Mouse (Mus musculus) heart, adult 2 months (tissue): ENCODE results near the gene Sncb. TPM values are rescaled to one million over a fixed set of nuclear protein-coding genes. Genes with fewer than 3 reads are reported as not detected.
"Not testable (repeated sequence)": the region's sequence is repeated elsewhere in the genome, so short reads cannot be mapped to it uniquely, and the experiment has no call there.

Source experiments
- DNase-seq, 2 experiments: peaks; one replicate each; pipeline ENCODE4 v3.0.0; 2021
- H3K27ac ChIP-seq: fragments of 200-600 bp; 2 replicates; pipeline ENCODE4 v1.8.1; 2022
- H3K27me3 ChIP-seq: fragments of 200-500 bp; 2 replicates; pipeline ENCODE4 v1.6.1; 2012; ENCODE audit warnings: mild to moderate bottlenecking, low read length, inconsistent platforms, mixed read lengths; ENCODE audit not compliant: control insufficient read depth, insufficient read depth
- H3K36me3 ChIP-seq: fragments of 200-500 bp; 2 replicates; pipeline ENCODE4 v1.6.1; 2012; ENCODE audit warnings: low read length, inconsistent platforms; ENCODE audit not compliant: control insufficient read depth, insufficient read depth
- H3K4me1 ChIP-seq: fragments of 200-500 bp; 2 replicates; pipeline ENCODE4 v1.6.1; 2011; ENCODE audit warnings: low read length; ENCODE audit not compliant: control insufficient read depth, insufficient read depth
- H3K4me3 ChIP-seq: fragments of 200-600 bp; 2 replicates; pipeline ENCODE4 v1.8.1; 2022
- H3K79me2 ChIP-seq: fragments of 200-500 bp; replicated peaks from 2 replicates; pipeline ENCODE4 v1.6.1; 2012; ENCODE audit warnings: mild to moderate bottlenecking, inconsistent platforms, low read length, moderate library complexity, mixed read lengths; ENCODE audit not compliant: control insufficient read depth, insufficient read depth
- H3K9ac ChIP-seq: fragments of 200-500 bp; 2 replicates; pipeline ENCODE4 v1.6.1; 2012; ENCODE audit warnings: low read depth, mild to moderate bottlenecking, control low read depth, inconsistent platforms, low read length, mixed read lengths
- CTCF ChIP-seq: fragments of 200-600 bp; IDR thresholded peaks from 2 replicates; pipeline ENCODE4 v1.8.1; 2022; ENCODE audit warnings: antibody characterized with exemption, mild to moderate bottlenecking, moderate library complexity
- EP300 ChIP-seq: fragments of 200-500 bp; IDR thresholded peaks from 2 replicates; pipeline ENCODE4 v1.6.1; 2011; ENCODE audit warnings: low read depth, low read length, control low read depth; ENCODE audit not compliant: insufficient read depth
- POLR2A ChIP-seq: fragments of 200-500 bp; IDR thresholded peaks from 2 replicates; pipeline ENCODE4 v1.6.1; 2011; ENCODE audit warnings: mild to moderate bottlenecking, low read depth, low read length, control low read depth; ENCODE audit not compliant: insufficient read depth
- WGBS: fragments of 180-500 bp; shearing (Covaris S2); methylation state at CpG from one replicate; pipeline ENCODE4 v1.1.7; 2018; 5-methylcytosine and 5-hydroxymethylcytosine counted together
- intact Hi-C: fragments of 180-260 bp; cut with DNase I; formaldehyde crosslinking; loops from one replicate; pipeline ENCODE4 v1.15.1; 2025
- polyA plus RNA-seq: library from polyadenylated mRNA; depleted of rRNA; stranded (reverse); fragments of >200 nt; gene quantifications from 2 replicates; pipeline ENCODE4 v1.2.3, GENCODE M21; 2012
- total RNA-seq, 2 experiments: library from RNA; stranded (reverse); gene quantifications; 2 replicates each; pipeline ENCODE4 v1.2.3; 2021

The Sncb gene
- total and polyA plus RNA-seq, 3 experiments: 0.31 TPM; not detected in 2

DNA sequence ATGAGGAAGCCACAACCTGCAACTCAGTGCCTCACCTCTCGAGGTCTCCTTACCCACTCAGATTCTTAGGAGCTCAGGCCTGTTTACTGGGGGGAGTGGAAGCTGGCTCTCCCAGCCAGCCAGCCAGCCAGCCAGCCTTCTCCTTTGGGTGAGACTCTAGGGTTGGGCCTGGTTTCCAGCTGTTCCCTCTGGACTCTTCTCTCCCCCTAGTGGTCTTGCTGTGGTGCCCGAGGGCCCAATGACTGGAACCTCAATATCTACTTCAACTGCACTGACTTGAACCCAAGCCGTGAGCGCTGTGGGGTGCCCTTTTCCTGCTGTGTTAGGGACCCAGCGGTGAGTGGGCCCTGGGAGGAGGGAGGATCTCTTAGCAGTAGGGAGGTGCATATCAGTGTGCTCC lies 28.4 kb upstream of the Sncb start:
- WGBS: 61% methylated on average over 5 of the region's 5 CpGs
- Histone ChIP-seq H3K4me3 (no peak overlapping the region), H3K4me1 (peaks cover 4% of the 10 kb centered on the region), H3K79me2 (no peaks in the 10 kb centered on the region), H3K9ac (no peak overlapping the region), H3K36me3 (no peaks in the 10 kb centered on the region), H3K27me3 (no peaks in the 10 kb centered on the region), H3K27ac (no peak overlapping the region)
- no peak for TF ChIP-seq POLR2A
- peak; percentile 13; the same call in 1 of the 2 replicates for TF ChIP-seq CTCF
- no peak for DNase-seq
- intact Hi-C loops: no loop called here

DNA sequence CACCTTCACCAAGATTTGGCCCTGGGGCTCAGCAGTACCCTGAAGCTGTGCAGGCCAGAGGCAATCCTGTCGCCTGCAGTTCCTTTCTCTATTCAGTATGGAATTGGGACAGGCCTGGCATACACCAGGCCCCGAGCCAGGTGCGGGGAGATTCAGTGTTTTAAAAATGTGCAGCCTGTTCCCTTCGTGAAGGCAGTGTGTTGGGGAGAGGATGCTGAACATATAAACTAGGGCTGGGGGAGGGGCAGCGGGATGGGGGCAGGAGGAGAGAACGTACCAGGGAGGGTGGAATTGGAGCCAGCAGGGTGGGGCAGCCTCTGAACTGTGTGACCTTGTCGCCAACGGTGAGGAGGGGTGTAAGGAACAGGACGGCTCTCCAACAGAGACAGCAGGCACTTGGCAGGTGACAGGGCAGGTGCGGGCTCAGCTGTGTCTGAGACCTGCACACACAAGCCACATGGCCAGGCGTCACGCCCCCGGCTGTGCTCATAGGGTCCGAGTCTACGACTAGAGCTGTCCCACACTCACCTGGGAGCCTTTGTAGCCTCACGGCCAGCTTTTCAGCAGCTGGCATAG lies 27.7 kb upstream of the Sncb start:
- Histone ChIP-seq H3K4me3 (no peak overlapping the region), H3K9ac (no peak overlapping the region), H3K79me2 (no peaks in the 10 kb centered on the region), H3K27ac (no peak overlapping the region), H3K27me3 (no peaks in the 10 kb centered on the region), H3K36me3 (no peaks in the 10 kb centered on the region), H3K4me1 (peaks cover 5% of the 10 kb centered on the region)
- intact Hi-C loops: no loop called here
- 84% methylated on average over 16 of the region's 16 CpGs for WGBS
- no peak for DNase-seq
- TF ChIP-seq POLR2A (no peak), EP300 (no peak), CTCF (no peak)

GRCm38 (mm10) chr13:54792259-54793230 lies 26.1 kb upstream of the Sncb start:
- DNase-seq: peak in 1 of 2 experiments; percentile 28
- TF ChIP-seq POLR2A (no peak), CTCF (peak; percentile 46)
- no peak overlapping the region for H3K9ac ChIP-seq
- no peaks in the 10 kb centered on the region for H3K79me2 ChIP-seq
- 39% methylated on average over 21 of the region's 21 CpGs for whole genome bisulfite sequencing
- intact Hi-C loops: no loop called here
- no peak overlapping the region for H3K4me3 ChIP-seq
- no peaks in the 10 kb centered on the region for H3K27me3 ChIP-seq
- H3K27ac ChIP-seq: no peak overlapping the region
- H3K4me1 ChIP-seq: peaks cover 5% of the 10 kb centered on the region
- no peaks in the 10 kb centered on the region for H3K36me3 ChIP-seq

GRCm38 (mm10) chr13:54789561-54790397 lies 23.4 kb upstream of the Sncb start:
- H3K27me3 ChIP-seq: no peaks in the 10 kb centered on the region
- WGBS: 2% methylated on average over 38 of the region's 38 CpGs
- peak overlapping the region; percentile 58 for H3K27ac ChIP-seq

GRCm38 (mm10) chr13:54788740-54789560 lies 22.6 kb upstream of the Sncb start, which contains the start of gene Tspan17:
Tspan17 (plus strand) TSS chr13:54789377.
- peaks cover 5% of the 10 kb centered on the region for H3K4me1 ChIP-seq
- H3K79me2 ChIP-seq: no peaks in the 10 kb centered on the region
- intact Hi-C loops: no loop called here
- DNase-seq: peak; percentile 96 to 97
- WGBS: 3% methylated on average over 49 of the region's 49 CpGs
- peak within 1 kb of the TSS; percentile 81 for H3K4me3 ChIP-seq
- H3K9ac ChIP-seq: peak within 1 kb of the TSS; percentile 61
- H3K27ac ChIP-seq: peak within 1 kb of the TSS; percentile 58
- H3K27me3 ChIP-seq: no peaks in the 10 kb centered on the region
- peak; percentile 24; the same call in 1 of the 2 replicates for TF ChIP-seq POLR2A
- TF ChIP-seq EP300: no peak
- H3K36me3 ChIP-seq: no peaks in the 10 kb centered on the region

More at GRCm38 (mm10) chr13:54789561-54790397, 23.4 kb upstream of the Sncb start:
- peak; percentile 65 to 67 for DNase-seq
- Histone ChIP-seq H3K9ac (peak overlapping the region; percentile 61), H3K4me3 (peak overlapping the region; percentile 81), H3K36me3 (no peaks in the 10 kb centered on the region), H3K4me1 (peaks cover 5% of the 10 kb centered on the region), H3K79me2 (no peaks in the 10 kb centered on the region)
- no peak for TF ChIP-seq EP300
- no peak for TF ChIP-seq POLR2A
- no peak for TF ChIP-seq CTCF
- intact Hi-C loops: no loop called here

DNA sequence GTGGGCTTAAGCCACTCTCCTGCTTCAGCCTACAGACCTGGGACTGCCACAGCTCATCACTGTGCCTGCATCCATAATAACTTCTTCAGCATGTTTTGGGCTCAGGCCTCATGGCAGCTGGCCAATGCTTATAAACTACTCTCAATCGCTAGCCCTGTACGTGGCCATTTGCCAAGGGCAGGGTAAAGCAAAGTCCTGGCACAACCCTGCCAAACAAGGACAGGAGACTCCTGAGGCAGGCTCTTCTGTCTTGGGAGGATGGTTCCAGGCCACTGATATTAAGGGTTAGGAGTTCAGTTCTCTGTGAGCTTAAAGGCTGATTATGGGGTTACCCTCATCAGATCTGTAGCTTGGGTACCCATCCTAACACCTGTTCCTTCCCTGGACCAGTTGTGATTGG lies 21.2 kb upstream of the Sncb start:
- H3K4me3 ChIP-seq, DNase-seq, intact Hi-C loops, H3K27me3 ChIP-seq, H3K36me3 ChIP-seq, H3K4me1 ChIP-seq, H3K79me2 ChIP-seq, H3K9ac ChIP-seq, H3K27ac ChIP-seq: not testable (repeated sequence)
- 17% methylated on average over 2 of the region's 2 CpGs for WGBS
